Mouse (Mus musculus) kidney, postnatal 0 days (tissue): ENCODE results near the gene Fyn. TPM values are rescaled to one million over a fixed set of nuclear protein-coding genes. Genes with fewer than 3 reads are reported as not detected.
A peak's percentile ranks its signal among the peaks of the same experiment; 100 is the strongest.

ENCODE experiments used
- ATAC-seq: fragments of 200-750 bp; cut with Nextera tagmentation; replicated peaks from 2 replicates; pipeline ENCODE4 v1.8.0; 2017; ENCODE audit warnings: low read depth, moderate number of reproducible peaks, moderate TSS enrichment, moderate library complexity; ENCODE audit not compliant: low FRiP score
- DNase-seq: peaks from one replicate; pipeline ENCODE4 v3.0.0-alpha.2; 2016; ENCODE audit warnings: low spot score
- H3K27ac ChIP-seq: fragments of 300-500 bp; sonication (generic); 2 replicates; pipeline ENCODE4 v1.5.1; 2014; ENCODE audit warnings: mild to moderate bottlenecking
- H3K27me3 ChIP-seq: fragments of 300-500 bp; sonication (generic); 2 replicates; pipeline ENCODE4 v1.6.1; 2014; ENCODE audit warnings: low read length, mixed read lengths; ENCODE audit not compliant: insufficient read depth
- H3K36me3 ChIP-seq: fragments of 300-500 bp; sonication (generic); 2 replicates; pipeline ENCODE4 v1.6.1; 2014; ENCODE audit warnings: low read length, mixed read lengths; ENCODE audit not compliant: insufficient read depth
- H3K4me1 ChIP-seq: fragments of 300-500 bp; sonication (generic); replicated peaks from 2 replicates; pipeline ENCODE4 v1.6.1; 2014; ENCODE audit warnings: antibody characterized with exemption, low read length, mixed read lengths; ENCODE audit not compliant: insufficient read depth
- H3K4me2 ChIP-seq: fragments of 300-500 bp; sonication (generic); 2 replicates; pipeline ENCODE4 v1.6.1; 2014; ENCODE audit warnings: mild to moderate bottlenecking, low read length, moderate library complexity, mixed read lengths
- H3K4me3 ChIP-seq: fragments of 300-500 bp; sonication (generic); replicated peaks from 2 replicates; pipeline ENCODE4 v1.5.1; 2014; ENCODE audit warnings: low read depth, low read length
- H3K9ac ChIP-seq: fragments of 300-500 bp; sonication (generic); 2 replicates; pipeline ENCODE4 v1.6.1; 2014; ENCODE audit warnings: low read depth, low read length
- H3K9me3 ChIP-seq: fragments of 300-500 bp; sonication (generic); replicated peaks from 2 replicates; pipeline ENCODE4 v1.6.1; 2016; ENCODE audit warnings: low read length, inconsistent platforms, mixed read lengths
- CTCF ChIP-seq: IDR thresholded peaks from 2 replicates; pipeline ENCODE4 v1.5.1; 2016; ENCODE audit warnings: antibody characterized with exemption, low read depth, mild to moderate bottlenecking, moderate library complexity
- WGBS: fragments of 180-500 bp; shearing (Covaris S2); extraction: QIAGEN DNeasy Blood & Tissue Kit; methylation state at CpG from one replicate; pipeline ENCODE4 v1.1.7; 2014; 5-methylcytosine and 5-hydroxymethylcytosine counted together
- polyA plus RNA-seq: library from polyadenylated mRNA; unstranded; fragments of >200 nt; fragmentation: Nextera tagmentation; extraction: Ambion mirVana; gene quantifications from 2 replicates; pipeline ENCODE4 v1.2.1, GENCODE M21; 2015

The Fyn gene
- polyA plus RNA-seq, 1 experiment from 2014 or later: 27.8 TPM

DNA sequence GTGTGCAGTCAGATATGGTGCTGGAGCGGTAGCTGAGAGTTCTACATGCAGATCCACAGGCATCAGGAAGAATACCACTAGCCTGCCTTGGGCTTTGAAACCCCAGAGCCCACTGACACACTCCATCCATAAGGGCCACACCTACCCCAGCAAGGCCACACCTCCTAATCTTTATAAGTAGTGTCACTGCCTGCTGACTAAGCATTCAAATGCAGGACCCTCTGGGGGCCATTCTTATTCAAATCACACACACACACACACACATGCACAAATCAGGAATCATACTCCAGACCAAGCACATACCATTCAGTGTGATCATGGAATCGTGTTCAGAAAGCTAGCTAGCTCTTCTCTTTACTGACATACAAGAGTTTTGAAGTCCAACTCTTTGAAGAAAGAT, 182.1 kb downstream of the Fyn start:
- H3K36me3 ChIP-seq: peaks cover 3% of the 10 kb centered on the region; the same call in 1 of the 2 replicates
- no peak overlapping the region for H3K27ac ChIP-seq
- ATAC-seq (no peak), DNase-seq (no peak)
- H3K9ac ChIP-seq: no peak overlapping the region
- peaks cover 21% of the 10 kb centered on the region for H3K4me1 ChIP-seq
- no peak overlapping the region for H3K4me2 ChIP-seq
- 82% methylated on average over 2 of the region's 2 CpGs for WGBS
- no peaks in the 10 kb centered on the region for H3K27me3 ChIP-seq
- no peak for TF ChIP-seq CTCF
- no peaks in the 10 kb centered on the region for H3K9me3 ChIP-seq
- no peak overlapping the region for H3K4me3 ChIP-seq

DNA sequence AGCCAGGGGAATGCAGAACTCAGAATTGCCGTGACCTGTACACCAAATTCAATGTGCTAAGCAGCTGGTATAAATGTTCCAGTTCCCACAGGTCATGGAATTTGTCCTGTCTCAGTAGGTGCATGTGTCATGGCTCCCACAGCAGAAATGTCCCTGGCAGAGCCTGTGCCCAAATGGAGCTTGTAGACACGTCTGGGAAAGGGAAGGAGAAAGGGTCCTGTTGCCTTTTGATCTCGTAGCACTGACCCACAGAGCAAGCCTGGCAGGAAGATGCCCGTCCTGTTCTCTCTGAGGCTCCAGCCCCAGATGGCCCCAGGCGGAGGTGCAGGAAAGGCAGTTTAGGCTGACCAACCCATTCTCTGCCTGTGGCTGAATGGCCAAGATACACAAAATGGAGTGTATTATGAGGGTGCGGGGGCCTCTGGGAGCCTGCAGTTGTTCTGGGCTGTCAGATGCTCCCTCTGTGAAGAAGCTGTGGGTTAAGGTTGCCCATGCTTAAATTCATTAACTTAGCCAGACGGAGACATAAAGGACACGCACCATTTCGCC, 183.1 kb downstream of the Fyn start:
- DNase-seq (no peak), ATAC-seq (no peak)
- TF ChIP-seq CTCF: no peak
- H3K36me3 ChIP-seq: 0 out of 2 replicates have a peak, but pooled peaks cover 3% of the 10 kb centered on the region
- no peak overlapping the region for H3K4me2 ChIP-seq
- no peaks in the 10 kb centered on the region for H3K9me3 ChIP-seq
- H3K9ac ChIP-seq: no peak overlapping the region
- H3K27ac ChIP-seq: peak overlapping the region; percentile 67; the same call in 1 of the 2 replicates
- H3K4me3 ChIP-seq: no peak overlapping the region
- H3K27me3 ChIP-seq: no peaks in the 10 kb centered on the region
- 46% methylated on average over 9 of the region's 9 CpGs for WGBS
- peaks cover 30% of the 10 kb centered on the region for H3K4me1 ChIP-seq

DNA sequence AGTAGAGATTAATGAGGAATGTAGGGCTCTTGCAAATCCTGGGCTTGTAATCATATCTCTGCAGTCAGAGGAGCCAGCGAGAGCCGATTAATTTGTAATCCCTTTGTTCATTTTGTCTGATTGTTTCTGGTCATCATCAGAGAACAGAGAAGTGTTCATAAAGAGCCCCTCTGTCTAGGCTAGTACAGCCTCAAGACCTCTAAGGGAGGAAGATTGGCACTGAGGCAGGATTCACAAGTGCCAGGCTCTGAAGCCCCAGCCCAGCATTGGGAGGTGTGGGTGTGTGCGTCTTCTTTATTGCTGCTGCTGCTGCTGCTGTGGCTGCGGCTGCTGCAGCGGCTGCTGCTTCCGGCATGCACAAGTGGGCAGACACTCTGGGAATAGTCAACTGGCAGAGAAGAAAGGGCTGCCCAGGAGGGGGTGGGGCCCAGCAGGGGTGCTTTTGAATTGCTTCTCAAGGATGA, 183.7 kb downstream of the Fyn start:
- Histone ChIP-seq H3K4me2 (no peak overlapping the region), H3K4me1 (peaks cover 31% of the 10 kb centered on the region), H3K36me3 (0 out of 2 replicates have a peak, but pooled peaks cover 3% of the 10 kb centered on the region), H3K9me3 (no peaks in the 10 kb centered on the region), H3K27me3 (no peaks in the 10 kb centered on the region), H3K27ac (peak overlapping the region; percentile 67), H3K4me3 (no peak overlapping the region), H3K9ac (peak overlapping the region; percentile 15; the same call in 1 of the 2 replicates)
- DNase-seq: no peak
- TF ChIP-seq CTCF: no peak
- WGBS: 20% methylated on average over 6 of the region's 6 CpGs
- ATAC-seq: no peak

DNA sequence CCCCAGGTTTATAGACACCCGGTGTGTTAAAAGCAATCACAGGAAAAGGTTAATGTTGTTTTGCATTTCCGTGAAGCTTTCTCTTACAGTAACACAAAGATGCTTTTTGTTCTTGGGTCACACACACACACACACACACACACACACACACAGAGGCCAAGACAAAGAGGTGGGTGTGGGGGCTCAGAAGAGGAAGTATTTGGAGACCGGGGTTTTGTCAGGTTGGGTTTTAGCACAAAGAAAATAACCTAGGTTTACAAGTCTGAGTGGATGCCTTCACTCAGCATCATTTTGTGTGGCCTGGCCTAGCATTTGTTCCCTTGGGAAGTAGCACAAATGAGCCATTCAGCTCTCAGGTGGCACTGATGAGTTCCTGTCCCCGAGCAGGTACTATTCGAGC, 184.2 kb downstream of the Fyn start:
- Histone ChIP-seq H3K4me1 (peaks cover 32% of the 10 kb centered on the region), H3K27me3 (no peaks in the 10 kb centered on the region), H3K9me3 (no peaks in the 10 kb centered on the region), H3K4me2 (no peak overlapping the region), H3K27ac (0 out of 2 replicates have a peak overlapping the region, but pooled peaks have one; percentile 0), H3K9ac (no peak overlapping the region), H3K4me3 (no peak overlapping the region), H3K36me3 (0 out of 2 replicates have a peak, but pooled peaks cover 3% of the 10 kb centered on the region)
- ATAC-seq (no peak), DNase-seq (no peak)
- 49% methylated on average over 5 of the region's 5 CpGs for WGBS
- TF ChIP-seq CTCF: no peak

DNA sequence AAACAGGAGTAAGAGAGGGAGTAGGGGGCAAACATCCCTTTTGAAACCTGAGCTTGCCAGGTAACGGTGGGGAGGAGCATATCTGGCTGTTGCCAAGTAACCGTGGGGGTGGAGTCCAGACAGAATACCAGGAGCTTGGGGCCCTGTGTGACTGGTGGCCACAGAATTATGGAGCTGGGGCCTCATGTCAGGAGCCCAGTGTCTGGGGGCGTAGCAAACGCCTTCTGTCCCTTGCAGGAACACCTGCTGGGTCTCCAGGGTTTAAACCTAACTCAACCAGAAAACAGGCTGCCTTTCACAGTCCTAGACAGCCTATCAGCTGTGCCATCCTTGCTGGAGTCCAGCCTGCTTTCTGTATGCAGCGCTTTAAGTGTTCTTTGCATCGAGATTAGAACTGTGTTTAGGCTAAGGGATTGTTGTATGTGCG, 186.6 kb downstream of the Fyn start:
- Histone ChIP-seq H3K4me1 (peaks cover 51% of the 10 kb centered on the region), H3K9ac (no peak overlapping the region), H3K27me3 (no peaks in the 10 kb centered on the region), H3K36me3 (no peaks in the 10 kb centered on the region), H3K4me3 (no peak overlapping the region), H3K27ac (peak overlapping the region; percentile 81), H3K9me3 (no peaks in the 10 kb centered on the region), H3K4me2 (no peak overlapping the region)
- 16% methylated on average over 7 of the region's 7 CpGs for WGBS
- DNase-seq (peak; percentile 70), ATAC-seq (peak; percentile 59)
- no peak for TF ChIP-seq CTCF

DNA sequence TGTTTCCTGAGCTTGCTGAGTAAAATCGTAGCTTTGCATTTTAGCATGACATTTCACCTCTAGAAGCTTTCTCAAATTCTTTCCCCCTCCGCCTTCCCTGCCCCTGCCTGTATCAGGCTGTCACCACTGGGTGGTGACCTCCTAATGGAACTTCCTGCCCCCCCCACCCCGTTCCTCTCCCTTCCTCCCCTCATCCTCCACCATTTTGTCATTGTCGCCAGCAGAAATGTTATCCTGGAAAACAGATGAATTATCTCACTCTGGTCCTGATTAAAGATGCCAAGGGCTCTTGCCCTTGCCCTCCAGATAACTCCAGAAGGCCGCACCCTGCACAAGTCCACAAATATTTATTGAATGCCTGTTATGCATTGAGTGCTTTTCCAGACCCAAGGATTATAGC, 187.1 kb downstream of the Fyn start:
- Histone ChIP-seq H3K4me1 (peaks cover 54% of the 10 kb centered on the region), H3K36me3 (no peaks in the 10 kb centered on the region), H3K27me3 (no peaks in the 10 kb centered on the region), H3K27ac (peak overlapping the region; percentile 81), H3K9me3 (no peaks in the 10 kb centered on the region), H3K4me3 (no peak overlapping the region), H3K9ac (no peak overlapping the region), H3K4me2 (no peak overlapping the region)
- WGBS: 11% methylated on average over 5 of the region's 5 CpGs
- DNase-seq (peak; percentile 67), ATAC-seq (no peak)
- peak; percentile 38; the same call in 1 of the 2 replicates for TF ChIP-seq CTCF
